Mouse (Mus musculus) MN1 (cell line): ENCODE measurements around the gene Ap1m1.

ENCODE experiments used
- DNase-seq: peaks from one replicate; pipeline ENCODE4 v3.0.0-alpha.2; 2016; ENCODE audit warnings: low spot score

Ap1m1 gene

DNA sequence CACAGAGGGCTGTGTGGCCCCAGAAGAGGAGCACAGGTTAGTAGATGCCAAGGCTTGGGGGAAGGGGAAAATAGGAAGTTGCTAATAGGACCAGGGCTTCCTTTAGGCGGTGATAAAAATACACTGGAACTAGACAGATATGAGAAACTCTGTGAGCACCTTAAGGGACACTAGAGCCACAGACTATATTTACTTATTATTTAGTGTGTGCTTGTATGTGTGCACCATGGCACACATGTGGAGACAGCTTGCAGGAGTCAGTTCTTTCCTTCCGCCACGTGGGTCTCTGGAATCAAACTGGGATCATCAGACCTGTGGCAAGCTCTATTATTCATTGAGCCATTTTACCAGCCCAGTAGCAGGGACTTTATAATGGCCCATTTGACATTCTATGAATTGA is 55.3 kb downstream of the Ap1m1 start:
- no peak for DNase-seq

DNA sequence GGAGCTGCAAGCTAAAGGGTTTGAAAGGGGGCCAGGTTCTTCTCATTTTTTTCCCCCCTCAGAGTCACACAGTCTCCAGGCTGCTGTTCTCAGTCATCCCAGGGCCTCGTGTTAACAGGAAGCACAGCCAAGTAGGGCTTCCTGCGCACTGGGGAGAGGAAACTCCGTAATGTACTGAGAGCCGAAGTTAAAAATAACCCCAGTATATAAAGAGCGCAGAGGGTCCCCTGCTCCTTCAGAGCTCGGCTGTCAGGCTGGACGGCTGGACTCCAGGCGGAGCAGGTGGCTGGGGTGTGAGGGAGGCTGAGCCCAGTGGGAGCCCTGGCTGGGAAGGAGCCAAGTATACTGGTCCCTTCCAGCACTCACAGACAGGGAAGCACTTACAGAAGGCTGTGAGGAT is 55.9 kb downstream of the Ap1m1 start:
- DNase-seq = no peak

DNA sequence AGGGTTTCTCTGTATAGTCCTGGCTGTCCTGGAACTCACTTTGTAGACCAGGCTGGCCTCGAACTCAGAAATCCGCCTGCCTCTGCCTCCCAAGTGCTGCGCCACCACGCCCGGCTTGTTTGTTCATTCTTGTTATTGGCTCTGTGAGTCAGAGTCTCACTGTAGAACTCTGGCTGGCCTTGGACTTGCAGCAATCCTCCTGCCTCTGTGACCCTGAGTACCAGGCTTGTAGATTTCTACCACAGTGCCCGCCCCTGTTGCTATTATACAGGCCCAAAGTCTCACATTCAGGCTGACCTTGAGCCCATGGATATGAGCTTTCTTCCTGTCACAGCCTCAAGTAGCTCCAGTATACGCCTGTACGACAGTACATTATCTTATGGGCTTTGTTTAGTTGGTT is 56.7 kb downstream of the Ap1m1 start:
- no peak for DNase-seq

DNA sequence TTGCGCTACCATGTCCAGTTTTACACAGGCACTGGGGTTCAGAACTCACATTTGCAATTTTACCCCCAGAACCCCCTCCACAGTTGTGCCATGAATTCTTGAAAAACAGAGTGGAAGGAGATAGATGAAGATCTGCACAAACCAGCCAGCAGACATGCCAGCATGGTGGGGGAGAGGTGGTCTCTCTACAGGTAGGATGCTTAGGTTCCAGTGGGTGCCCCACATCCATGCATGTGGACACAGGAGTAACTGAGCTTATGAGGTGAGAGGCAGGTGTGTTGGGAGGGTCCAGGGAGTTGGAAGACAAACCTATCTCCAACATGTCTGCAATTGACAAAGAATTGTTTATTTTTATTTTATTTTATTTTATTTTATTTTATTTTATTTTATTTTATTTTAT is 59.1 kb downstream of the Ap1m1 start:
- no peak for DNase-seq

DNA sequence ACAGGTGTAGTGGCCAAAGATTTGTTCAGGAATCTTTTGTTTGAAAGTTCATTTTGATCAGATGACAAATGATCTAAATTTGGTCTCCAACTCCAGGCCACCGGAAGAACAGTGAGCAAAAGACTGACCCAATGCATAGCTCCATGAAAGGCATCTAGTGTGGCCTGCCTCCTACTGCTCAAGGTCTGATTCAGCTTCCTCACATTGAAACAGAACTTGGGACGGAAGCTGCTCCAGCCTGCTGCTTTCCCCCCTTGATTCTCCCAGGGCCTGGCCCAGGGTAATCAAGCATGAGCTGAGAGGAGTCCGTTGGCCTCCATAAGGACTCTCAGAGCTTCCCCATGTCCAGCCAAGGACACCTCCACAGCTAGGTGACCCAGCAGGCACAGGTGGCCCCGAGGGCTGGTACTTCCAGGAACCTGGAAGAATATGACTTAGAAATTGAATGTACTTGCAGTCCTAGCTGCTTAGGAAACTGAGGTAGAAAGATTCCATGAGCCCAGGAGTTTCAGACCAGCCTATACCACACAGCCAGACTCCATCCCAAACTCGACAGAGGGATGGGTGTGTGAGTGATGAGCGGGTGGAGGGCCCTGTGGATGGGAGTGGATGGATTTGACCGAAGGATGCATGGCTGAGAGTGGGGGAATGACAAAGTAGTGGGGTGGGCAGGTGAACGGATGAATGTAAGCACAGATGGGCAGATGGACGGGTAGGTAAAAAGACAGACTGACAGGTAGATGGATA is 61.0 kb downstream of the Ap1m1 start:
- no peak for DNase-seq

DNA sequence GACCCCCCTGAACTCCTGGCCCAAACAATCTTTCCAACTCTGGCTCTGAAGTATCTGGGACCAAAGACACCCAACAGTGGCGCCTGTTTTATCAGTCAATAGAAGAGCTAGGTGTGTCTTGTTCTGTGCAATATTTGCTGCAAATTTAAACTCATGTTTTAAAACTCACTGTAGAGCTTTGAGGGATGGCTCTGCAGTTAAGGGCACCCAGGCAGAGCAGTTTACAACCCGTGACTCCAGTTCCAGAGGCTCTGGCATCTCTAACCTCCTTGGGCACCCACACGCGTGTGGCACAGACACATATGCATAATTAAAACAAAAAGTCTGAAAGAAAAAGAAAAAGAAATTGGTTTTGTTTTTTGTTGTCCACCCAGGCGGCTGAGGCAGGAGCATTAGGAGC is 61.7 kb downstream of the Ap1m1 start:
- DNase-seq = no peak

DNA sequence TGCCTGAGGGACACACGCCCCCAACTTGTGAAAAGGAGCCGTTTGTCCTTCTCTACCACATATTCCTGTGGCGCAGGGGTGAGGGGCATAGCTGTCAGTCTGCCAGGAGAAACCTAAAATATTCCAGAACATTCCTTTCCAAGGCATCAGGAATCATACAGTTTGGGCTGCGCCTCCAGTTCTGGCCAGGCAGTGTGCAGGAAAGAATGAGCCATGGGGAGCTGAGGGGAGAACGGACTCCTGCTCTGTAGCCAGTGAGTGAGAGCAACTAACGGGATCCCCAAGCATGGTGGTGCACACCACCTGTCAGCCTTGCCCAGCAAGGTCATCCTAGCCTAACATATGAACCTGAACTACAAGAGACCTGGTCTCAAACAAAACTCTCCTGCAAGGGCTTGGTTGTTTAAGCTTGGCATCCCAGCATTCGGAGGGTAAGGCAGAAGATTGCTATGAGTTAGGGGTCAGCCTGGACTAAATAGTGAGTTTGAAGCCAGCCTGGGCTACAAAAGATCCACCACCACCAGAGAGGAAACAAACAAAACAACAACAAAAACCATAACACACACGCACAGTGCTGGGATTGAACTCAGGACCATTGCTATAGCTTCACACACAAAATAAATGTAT is 63.3 kb downstream of the Ap1m1 start:
- no peak for DNase-seq

DNA sequence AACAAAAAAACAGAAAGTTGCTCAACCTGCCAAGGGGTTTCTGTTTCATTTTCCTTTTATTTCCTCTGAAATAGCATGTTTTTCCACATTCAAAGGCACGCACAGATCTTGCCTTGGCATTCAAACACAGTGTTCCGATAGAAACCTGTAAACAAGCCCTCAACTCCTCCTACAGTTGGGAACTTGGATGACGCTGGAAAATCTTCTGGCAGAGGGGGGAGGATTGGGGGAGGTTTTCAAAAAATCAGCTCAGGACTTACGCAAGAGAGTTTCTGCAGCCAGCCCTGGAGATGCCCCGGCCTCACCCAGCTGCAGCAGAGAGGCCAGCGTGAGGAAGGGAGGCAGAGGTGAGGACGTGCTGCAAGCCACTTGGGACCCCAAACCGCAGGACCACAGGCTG is 63.8 kb downstream of the Ap1m1 start:
- no peak for DNase-seq

DNA sequence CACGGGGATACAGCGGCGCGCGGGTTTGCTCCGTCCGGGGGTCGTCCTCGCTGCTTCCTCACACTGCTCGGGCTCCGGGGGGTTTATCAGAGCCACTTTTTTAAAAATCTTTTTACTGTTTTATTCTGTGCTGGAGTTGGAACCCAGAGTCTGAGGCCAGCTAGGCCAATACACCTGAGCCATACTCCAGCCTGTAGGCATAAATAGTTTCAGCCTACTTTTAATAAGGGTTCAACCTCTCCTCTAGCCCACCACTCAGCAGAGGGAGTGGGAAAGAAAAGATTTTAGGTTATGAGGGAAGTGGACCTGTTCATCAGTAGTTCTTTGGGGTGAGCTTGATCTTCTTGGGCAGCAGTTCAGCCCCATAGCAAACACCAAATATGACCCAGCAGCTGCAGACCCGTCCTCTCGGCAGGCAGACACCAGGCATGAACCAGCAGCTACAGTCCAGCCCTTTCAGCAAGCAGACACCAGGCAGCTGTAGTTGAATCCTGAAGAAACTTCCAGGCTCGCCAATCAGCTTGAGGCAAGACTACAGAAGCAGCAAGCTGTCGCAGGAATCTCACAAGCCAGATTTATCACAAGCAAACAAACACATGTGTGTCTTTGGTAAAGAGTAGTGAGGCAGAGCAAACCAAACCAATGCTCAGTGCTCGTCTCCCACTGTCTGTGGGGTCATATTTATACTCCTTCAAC is 65.5 kb downstream of the Ap1m1 start, which contains the start of gene Gm10282:
Gene Gm10282, minus strand, starts transcription at position 51 of the 696 bp plus-strand sequence.
- DNase-seq = no peak

DNA sequence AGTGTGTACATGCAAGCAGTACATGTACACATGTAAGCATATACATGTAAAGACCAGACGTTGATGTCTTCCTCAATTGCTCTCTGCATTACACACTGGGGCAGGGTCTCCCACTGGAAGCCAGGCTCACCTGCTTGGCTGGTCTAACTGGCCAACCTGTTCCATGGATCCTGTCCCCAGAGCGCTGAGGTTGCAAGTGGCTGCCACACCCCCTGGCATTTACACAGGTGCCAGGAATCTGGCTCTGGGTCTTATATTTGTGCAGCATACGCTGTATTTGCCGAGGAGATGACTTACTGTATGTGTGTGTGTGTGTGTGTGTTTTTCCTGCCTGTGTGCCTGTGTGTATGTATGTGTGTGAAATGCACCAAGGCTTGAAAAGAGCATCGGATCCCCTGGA is 67.1 kb downstream of the Ap1m1 start:
- no peak for DNase-seq
